Mouse (Mus musculus) kidney, postnatal 36 days (tissue): ENCODE data around the gene Tpt1.
A peak's percentile ranks its signal among the peaks of the same experiment; 100 is the strongest.
"Not testable (repeated sequence)": the region's sequence is repeated elsewhere in the genome, so short reads cannot be mapped to it uniquely, and the experiment has no call there.

ENCODE experiments used
- DNase-seq, 2 experiments: peaks; one replicate each; pipeline ENCODE4 v3.0.0; 2021 to 2022; ENCODE audit warnings: mixed read lengths in 2 of 2

The Tpt1 gene

DNA sequence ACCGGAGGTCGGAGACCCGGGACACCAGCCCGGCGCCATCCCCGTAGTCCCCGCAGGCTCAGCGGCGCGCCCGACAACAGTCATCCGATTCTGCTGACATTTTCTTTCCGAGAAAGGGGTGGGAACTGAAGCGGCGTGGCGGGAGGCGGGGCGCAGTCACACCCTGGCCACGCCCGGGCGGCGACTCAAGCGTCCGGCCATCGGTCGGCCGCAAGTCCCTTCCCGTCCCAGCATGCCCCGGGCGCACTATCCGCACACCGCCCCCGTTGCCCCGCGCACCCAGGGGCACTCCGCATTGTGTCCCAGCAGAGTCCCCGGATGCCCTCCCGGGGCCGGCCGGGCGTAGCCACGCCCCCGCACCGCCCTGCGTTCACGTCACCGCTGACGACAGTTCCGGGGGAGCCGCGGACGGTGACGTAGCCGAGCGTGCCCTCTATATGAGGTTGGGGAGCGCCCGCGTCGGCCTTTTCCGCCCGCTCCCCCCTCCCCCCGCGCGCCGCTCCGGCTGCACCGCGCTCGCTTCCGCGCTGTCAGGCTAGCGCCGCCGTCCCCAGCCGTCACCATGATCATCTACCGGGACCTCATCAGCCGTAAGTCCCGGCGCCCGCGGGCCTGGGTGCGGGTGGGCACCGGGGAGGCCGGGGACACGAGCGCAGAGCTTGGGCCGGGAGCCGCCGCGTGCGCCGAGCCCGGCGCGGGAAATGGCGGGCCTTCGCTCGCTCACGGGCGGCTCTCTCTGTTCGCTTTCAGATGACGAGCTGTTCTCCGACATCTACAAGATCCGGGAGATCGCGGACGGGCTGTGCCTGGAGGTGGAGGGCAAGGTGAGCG, at the start of gene Tpt1:
Tpt1 (plus strand) TSS at position 227 of the 831 bp plus-strand sequence.
- peak; percentile 99 for DNase-seq

DNA sequence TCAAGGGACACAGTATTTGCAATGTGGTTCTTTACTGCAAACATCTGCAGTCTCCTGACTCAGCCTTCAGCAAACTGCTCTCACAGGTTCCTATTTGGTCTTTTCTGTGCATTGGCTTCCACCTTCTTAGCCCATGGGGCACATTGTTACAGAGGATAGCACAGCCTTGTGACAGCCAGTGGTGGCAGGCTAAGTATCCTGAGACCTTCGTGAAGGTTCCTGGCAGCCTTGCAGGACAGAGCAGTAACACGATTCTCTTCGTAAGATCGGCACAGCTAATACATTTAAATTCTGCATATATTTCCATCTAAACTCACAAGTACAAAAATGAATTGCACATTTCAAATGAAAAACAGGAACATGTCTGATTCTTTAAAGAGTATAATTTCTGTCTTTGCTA, 49.0 kb upstream of the Tpt1 start:
- DNase-seq, result no peak

DNA sequence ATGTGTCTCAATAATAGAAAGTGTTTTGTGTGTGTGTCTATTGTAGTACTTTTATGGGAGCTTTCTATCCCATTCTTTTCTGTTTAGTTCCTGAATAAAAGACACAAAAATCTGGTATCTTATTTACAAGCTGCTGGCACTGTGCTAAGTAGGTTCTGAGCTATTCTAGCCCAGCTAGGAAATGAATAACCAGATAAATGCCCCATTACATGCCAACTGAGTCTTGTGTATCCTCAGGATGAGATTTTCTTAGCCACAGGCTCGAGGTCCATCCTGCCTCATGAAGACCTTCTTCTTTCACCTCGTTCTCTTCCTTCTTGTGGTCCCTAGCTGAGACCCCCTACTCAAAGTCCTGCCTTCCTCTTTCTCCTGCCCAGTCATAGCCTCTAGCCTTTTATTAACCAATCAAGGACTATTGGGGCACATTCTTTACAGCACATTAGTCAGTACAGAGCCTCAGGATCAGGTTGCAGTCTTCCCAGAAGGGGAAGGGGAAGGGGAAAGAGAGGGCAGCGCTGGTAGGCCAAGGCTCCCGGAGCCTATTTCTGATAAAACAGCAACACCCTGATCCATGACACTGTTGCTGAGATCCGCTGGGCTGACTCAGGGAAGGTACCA, 47.0 kb upstream of the Tpt1 start:
- DNase-seq, result peak; percentile 64 to 86

DNA sequence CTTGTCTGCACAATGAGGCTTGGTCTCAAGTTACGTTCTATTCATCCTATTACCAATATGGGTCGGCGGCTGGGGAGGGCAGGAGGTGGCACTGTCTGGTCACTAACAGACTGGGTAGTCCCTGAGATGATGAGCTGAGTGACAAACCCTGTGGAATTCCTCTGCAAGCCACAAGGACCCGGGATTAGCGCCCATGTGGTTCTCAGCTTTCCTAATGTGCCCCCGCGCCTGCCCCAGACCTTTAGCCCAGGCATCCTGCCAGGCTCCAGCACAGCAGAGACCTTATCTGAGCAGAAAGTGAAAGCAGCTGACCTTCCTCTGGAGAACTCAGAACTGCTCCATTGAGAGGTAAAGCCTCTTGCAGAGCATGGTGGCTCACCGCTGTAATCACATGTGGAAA, 37.1 kb upstream of the Tpt1 start:
- peak; percentile 91 to 93 for DNase-seq

DNA sequence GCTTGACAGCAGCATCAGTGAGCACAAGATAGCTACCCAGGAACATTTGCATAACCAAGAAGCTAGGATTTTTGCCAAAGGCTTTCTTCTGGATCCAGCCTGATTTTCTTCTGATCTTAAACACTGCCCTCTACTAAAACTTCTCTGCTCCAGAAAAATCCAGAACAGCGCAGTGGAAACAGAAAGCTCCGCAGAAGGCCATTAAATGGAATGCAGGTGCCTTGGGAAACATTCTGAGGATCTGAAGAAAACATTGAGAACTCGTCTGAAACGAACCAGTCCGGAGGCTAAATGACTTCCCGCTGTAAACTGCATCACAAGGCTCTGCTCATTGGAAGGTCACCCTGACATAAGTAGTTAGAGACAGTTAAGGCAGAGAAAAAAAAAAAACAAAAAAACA, 35.0 kb upstream of the Tpt1 start:
- peak in 1 of 2 experiments; percentile 63 for DNase-seq

DNA sequence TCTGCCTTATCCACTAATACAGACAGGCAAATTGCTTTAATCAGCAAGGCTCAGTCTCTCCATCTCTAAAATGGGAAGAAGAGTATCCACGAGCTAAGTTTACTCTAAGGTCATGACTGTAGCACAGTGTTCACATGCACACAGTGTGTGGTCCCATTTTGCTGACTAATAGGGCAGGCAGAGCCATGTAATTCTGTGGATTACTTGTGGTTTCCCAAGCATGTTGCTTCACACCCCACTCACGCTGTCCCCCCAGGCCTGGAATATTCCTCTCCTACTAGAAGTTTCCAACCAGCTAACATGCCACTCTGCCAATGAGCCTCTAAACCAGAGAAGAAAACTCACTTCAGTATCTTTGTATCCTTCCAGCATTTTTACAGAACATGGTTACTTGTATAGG, 26.4 kb upstream of the Tpt1 start:
- DNase-seq, result no peak

DNA sequence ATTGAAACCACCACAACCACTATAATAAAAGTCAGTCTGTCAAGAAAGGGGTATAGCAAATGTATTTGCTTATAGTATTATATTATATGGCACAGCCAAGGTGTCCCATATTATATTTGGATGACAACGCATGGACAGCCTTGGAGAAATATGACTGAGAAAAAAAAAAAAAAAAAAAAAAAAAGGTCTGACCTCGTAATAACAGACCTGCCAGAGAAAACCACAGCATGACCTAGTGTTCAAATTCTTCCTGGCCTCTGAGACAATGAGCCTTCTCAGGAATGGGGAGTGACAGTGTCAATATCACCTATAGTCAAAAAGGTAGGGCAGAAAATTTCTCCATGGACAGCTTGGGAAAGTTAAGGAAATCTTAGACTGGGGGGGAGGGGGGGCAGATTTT, 25.6 kb upstream of the Tpt1 start:
- DNase-seq, result no peak

DNA sequence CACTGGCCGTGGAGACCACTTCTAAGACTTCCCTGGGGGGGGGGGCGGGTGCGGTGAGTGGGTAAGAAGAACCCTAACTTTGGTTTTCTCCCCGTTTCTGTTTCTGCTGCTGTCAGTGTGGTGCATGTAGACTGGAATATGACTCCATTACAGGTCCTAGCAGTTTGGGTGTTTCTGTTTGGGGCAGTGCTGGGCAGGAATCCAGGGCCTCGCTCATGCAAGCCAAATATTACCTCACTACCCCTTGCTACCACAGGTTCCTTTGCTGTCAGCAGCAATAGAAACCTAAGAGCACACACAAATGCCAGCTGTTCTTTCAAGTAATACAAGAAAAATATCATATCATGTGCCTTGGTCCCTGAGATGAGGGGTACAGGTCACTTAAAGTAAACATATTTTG, 24.9 kb upstream of the Tpt1 start:
- peak; percentile 46 to 71 for DNase-seq

DNA sequence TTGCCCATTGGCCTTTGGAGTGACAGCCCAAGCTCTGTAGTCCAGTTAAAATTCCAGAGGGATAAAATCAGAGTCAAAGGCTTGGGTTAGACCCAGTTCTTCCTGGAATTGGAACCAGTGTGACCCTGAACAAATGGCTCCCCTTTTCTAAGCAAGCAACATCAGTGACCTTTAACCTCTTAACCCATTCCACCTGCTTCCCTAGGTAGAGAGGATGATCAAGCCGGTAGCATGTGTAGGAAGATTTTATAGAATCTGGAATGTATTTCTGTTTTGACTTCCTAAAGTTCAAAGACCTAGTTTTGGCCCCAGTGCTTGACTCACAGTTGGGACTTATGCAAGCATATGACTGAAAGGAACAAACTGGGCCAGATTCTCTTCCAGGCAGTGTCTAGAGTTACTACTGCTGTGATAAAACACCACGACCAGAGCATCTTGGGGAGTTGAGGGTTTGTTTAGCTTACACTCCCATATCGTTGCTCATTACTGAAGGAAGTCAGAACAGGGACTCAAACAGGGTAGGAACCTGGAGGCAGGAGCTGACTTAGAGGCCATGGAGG, 18.0 kb upstream of the Tpt1 start:
- no peak for DNase-seq

DNA sequence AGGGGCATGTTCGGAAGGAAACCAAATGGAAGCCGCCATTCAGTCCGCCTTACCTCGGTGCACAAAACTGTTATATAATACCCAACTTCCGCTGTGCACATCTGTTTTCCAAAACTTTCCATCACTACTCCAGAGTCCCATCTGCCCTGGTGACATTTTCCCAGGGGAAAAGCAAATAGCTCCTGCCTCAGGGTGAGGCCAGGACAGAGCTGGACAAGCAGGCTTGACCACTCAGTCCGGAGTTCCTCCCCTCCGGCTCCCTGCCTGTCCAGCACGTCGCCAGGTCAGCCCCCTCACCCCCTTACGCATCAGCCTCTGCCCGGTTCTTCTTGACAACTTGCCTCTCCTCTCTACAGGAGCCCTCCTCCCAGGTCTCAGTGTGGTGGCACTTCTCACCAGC, 16.7 kb upstream of the Tpt1 start:
- DNase-seq, result peak in 1 of 2 experiments; percentile 31

DNA sequence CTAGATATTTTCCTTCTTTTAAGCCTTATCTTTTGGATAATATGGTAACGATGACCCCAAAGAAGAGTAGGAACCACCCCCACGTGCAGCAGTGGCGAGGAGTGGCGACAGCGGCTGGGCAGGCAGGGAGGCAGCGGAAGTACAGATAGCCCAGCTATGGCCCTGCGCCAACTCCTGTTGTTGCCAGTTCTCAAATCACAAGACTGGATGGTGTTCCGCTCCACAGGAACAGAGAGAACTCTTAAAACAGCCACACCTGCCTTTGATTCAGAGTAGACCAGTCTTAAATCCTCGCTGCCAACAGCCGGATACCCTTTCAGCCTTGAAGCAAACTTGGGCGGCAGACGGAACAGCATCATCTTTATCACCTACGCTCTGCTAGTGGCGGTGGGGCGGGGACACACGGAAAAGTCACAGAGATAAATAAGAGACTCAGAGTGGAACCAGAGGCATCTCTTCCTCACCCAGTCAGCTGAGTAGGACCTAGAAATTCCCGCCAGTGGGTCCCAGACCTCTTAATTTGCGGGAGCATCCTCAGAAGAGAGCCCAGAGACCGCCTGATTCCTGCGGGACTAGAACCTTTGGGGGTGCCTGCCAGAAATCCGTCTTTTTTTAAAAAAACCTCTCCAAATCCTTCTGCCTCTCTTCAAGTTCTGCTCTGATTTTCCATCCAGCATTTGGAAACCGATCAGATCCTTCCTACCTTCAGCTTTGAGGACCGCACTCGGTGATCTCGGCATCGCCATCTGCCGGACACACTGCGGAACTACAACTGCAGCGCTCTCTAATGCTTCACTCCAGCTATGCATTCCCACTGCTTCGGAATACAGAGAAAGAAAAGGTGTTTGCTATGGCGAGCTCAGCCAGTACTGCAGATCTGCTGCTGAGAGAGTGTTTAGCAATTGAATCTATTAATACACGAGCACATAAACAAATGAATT, 15.8 kb upstream of the Tpt1 start:
- peak; percentile 95 for DNase-seq

DNA sequence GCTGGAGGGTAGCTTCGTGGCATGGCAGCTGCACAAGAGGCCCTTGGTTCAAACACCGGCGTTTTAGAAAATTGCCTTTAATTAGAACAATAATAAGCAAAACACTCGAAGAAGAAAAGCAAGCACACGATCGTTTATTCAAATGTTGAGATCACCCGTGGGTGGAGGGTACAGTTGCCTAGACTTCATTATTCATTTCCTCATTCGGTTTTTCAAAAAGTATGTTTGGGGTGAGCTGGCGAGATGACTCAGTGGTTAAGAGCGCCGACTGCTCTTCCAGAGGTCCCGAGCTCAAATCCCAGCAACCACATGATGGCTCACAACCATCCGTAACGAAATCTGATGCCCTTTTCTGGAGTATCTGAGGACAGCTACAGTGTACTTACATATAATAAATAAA, 15.1 kb upstream of the Tpt1 start:
- not testable (repeated sequence) for DNase-seq

DNA sequence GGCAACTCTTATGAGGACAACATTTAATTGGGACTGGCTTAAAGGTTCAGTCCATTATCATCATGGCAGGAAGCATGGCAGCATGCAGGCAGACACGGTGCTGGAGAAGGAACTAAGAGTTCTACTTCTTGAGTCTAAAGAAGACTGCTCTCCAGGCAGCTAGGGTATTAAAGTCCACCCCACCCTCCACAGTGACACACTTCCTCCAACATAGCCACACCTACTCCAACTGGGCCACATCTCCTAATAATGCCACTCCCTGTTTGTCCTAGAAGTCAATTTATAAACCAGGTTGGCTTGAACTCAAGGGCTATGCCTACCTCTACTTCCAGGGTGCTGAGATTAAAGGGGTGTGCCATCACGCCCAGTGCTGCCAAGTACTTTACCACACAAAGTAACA, 12.9 kb upstream of the Tpt1 start:
- peak; percentile 53 to 60 for DNase-seq

DNA sequence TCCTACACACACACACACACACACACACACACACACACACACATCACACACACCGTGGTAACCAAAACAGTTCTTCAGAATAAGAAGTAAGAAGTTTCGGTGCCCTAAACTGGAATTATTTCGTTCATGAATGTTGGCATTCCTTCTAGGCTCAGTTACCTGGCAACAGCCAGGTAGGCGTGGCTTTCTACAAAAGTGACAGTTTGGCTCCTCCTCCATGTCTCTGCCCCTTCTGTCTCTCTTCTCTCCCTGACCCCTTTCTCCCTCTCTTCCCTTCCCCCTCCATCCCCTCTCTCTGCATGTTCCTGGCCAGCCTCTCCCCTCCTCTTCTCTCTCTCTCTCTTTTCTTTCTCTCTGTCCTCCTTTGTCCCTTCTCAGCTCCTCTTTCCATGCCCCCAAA, 11.9 kb upstream of the Tpt1 start:
- peak; percentile 56 to 76 for DNase-seq

DNA sequence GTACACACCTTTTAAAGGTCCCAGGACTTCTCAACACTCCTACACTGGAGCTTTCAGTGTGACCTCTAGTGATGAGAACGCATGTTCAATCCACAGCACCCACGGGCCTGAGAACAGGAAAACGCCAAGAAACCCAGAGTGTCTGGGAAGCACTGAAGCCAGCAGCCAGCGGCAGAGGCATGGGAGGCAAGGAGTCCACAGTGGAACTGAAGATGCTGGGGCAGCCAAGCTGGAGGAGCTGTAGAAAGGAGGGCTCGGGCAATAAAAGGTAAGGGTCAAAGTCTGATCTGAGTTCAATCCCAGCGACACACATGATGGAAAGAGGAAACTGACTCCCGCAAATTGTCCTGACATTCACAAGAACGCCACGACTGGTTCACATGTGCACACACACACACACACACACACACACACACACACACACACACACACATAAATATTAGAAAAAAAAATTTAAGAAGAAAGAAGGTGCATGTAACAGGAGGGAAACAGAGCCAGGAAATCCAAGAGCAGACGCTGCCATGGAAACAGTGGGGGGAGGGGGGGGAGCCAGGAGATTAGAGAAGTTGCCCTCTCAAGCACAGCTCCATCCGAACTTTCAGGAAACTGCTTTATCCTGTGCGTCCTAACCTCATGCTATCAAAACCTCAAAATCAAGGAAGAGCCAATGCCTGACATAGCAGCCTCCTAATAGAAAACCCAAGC, 11.2 kb upstream of the Tpt1 start:
- peak; percentile 65 for DNase-seq

DNA sequence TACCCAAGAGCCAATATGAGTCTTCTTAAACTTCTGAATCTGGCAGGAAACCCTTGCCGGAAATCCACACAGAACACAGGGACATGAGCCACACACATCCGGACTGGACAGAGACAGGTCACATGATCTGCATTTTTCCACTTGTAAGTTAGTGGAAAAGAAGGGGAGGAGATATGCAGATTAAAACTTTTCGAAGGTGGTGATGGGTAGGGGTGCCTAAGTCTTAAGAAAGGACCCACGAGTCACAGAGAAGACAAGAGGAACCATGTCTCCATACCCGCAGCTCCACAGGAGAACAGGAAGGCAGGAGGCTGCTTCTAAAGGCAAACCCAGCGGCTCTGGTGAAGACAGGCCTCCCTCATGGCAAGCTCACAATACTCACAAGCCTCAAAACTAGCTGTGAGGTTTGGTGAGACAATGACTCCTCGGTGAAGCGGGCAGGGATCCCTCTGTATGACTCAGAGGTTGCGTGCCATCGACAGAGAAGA, 10.6 kb upstream of the Tpt1 start:
- peak; percentile 79 to 96 for DNase-seq

DNA sequence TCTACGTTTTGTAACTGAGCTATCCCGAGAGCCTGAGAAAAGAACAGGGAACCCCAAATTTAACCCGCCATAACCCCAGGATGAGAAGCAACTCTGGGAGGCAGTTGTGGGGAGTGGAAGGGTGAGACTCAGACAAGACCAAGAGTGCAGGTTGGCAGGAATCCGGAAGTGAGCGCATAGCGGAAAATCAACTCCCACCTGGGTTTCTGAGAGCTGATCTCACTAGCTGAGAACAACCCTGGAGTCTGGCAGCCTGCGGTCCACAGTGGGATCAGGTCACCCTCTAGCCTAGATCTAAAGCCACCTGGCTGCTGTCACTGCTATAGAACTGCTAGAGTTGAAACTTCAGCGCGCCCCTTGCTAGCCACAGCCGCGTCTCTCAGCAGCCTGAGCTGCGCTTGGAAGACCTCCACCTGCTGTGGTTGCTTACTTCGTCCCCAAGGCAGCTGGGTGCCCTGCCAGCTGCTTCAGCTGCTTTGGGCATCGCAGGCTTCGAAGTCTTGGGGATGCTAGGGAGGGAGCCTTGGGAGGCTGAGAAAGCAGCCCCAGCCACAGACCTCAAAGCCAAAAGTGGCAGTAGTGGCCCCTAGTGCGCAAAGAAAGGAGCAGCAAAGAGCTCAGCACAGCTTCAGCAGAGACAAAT, 10.0 kb upstream of the Tpt1 start:
- DNase-seq, result peak; percentile 81 to 88

DNA sequence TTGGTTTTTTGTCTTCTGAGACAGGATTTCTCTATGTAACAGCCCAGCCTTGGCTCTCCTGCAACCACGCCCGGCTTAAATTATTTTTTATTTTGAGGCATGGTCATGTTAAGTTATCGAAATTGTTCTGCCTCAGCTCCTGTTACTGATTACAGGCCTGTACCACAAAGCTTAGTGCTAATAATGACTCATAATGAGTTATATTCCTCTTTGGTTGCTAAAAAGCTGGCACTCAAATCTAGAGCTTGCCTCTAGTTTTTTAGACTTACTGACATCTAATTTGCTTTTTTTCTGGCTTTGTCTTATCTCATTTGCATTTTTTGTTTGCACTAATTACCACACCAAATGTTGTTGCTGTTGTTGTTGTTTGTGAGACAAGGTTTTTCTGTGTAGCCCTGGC, 8.3 kb upstream of the Tpt1 start:
- no peak for DNase-seq

DNA sequence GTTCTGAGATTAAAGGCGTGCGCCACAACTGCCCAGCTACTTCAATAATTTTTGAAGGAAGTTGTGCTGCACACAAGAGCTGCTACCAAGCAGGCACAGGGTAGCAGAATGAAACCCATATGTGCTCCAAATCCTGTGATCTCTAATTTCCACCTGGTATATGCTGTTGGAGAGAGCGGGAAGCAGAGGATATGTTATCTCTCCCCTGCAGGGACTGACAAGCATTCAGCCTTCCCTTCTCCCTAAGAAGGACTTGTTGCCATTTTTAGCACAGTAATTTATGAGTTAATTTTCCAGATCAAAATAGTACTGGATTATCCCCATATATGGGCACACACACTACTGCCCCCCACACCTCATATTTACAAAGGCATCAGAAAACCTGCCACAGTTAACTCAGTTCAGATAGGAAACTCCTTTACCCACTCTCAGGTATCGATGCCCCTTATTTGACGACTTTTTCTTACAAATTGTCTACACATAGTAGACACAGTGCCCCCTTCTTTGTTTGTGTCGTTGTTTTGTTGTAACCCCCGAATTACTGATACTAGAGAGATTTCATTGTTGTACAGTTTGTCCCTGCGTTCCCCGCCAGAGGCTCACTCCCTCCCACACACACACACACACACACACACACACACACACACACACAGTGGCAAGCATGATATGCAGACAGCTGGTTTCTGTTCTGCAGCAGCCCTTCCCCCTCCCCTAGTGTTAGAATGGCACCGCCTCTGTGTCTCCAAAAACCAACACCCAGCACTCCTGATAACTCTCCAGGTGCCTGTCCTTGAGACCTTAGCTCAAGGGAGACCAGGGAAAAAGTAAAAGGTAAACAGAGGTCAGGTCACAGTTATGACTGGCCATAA, 7.6 kb upstream of the Tpt1 start:
- DNase-seq, result peak; percentile 43 to 62

DNA sequence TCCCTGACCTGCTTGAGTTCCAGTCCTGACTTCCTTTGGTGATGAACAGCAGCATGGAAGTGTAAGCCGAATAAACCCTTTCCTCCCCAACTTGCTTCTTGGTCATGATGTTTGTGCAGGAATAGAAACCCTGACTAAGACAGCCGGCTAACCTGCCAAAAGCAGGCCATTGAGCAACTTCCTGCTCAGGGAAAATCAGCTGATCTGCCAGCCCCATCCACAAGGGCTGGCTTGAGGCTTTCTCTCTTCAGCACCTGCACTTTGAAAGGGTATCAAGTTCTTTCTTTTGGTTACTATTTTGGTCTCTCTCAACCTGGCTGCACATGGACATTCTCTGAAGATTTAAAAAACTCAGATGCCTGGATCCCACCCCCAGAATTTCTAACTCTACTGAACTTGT, 3.1 kb upstream of the Tpt1 start:
- DNase-seq, result not testable (repeated sequence)
